Mouse (Mus musculus): ENCODE data around the gene Ing2. TPM values are rescaled to one million over a fixed set of nuclear protein-coding genes. Genes with fewer than 3 reads are reported as not detected.

Ing2 gene
- polyA plus RNA-seq, 1 experiment from 2014 or later = 9.7 TPM

DNA sequence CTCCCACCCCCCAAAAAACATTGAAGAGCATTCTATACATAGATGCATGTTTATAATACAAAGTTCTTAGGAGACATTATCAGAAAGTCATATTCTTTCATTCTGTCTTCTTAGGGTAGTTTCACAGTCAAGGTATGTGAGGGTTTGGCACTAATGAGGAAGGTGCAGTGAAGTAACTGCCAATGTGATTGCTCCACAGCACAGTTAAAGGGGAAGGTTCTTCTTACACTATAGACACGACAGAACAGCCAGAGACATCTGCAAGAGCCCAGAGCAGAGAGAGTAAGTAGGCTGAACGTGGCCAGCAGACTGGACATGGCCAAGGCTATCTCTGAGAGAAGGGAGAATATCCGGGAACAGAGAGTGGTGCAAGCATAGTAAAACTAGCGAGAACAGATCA lies 38.2 kb downstream of the Ing2 start:
- Histone ChIP-seq H3K9ac (no peak overlapping the region), H3K36me3 (no peaks in the 10 kb centered on the region), H3K4me1 (0 out of 2 replicates have a peak, but pooled peaks cover 4% of the 10 kb centered on the region), H3K4me3 (no peak overlapping the region), H3K9me3 (no peaks in the 10 kb centered on the region), H3K4me2 (replicated peaks) (no peak overlapping the region), H3K27ac (no peak overlapping the region), H3K27me3 (no peaks in the 10 kb centered on the region)
- 50% methylated on average over 4 of the region's 4 CpGs for WGBS
- no peak for ATAC-seq (ENCODE audit: low FRiP score, low read depth)

DNA sequence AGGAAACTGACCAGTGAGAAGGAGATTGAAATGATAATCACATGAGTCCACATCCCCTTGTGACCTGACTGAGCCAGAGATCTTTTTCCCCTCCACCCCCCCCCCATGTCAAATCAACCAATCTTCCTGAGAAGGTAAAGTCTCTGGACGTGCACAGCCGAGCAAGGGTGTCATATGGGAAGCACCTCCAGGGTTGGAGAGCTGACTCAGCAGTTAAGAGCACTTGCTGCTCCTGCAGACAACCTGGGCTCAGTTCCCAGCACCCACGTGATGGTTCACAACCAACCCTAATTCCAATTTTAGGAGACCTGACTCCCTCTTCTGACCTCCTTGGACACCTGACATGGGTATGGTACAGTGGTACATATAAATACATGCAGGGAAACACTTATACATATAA lies 39.3 kb downstream of the Ing2 start:
- WGBS = 79% methylated on average over 3 of the region's 3 CpGs
- no peak overlapping the region for H3K4me3 ChIP-seq
- no peak overlapping the region for H3K4me2 ChIP-seq (replicated peaks)
- H3K27me3 ChIP-seq = no peaks in the 10 kb centered on the region
- 0 out of 2 replicates have a peak, but pooled peaks cover 4% of the 10 kb centered on the region for H3K4me1 ChIP-seq
- H3K36me3 ChIP-seq = no peaks in the 10 kb centered on the region
- H3K27ac ChIP-seq = no peak overlapping the region
- H3K9ac ChIP-seq = no peak overlapping the region
- H3K9me3 ChIP-seq = peaks cover 4% of the 10 kb centered on the region; the same call in 1 of the 2 replicates
- no peak for ATAC-seq (ENCODE audit: low FRiP score, low read depth)

DNA sequence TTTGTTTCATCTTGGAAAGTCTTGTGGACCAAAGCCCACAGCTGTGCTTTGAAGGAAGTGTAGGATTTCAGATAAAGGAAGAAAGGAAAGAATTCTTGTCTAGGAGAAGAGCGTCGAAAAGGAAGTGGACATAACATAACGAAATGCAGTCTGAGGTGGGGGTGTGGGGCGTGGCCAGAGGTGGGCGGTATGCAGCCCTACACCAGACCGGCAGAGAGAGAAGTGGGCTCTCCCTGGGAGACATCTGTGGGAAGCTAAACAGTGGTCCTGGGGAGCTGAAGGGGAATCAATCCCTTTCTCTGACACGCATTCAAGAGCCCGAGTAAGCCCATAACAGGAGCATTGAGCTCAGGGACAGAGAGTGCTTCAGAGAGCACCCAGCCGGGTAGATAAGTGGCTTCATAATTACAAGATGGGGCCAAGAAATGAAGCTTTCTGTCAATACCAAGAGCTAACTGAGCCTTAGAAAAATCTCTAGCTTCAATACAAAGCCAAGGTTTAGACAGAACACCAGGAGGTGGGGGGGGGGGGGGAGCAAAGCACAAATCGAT lies 40.5 kb downstream of the Ing2 start:
- Histone ChIP-seq H3K9ac (0 out of 2 replicates have a peak overlapping the region, but pooled peaks have one; percentile 13), H3K27ac (no peak overlapping the region), H3K4me3 (no peak overlapping the region), H3K36me3 (no peaks in the 10 kb centered on the region), H3K4me1 (0 out of 2 replicates have a peak, but pooled peaks cover 4% of the 10 kb centered on the region), H3K9me3 (peaks cover 4% of the 10 kb centered on the region), H3K4me2 (replicated peaks) (no peak overlapping the region), H3K27me3 (no peaks in the 10 kb centered on the region)
- ATAC-seq (ENCODE audit: low FRiP score, low read depth) = no peak
- whole genome bisulfite sequencing = 59% methylated on average over 10 of the region's 10 CpGs

DNA sequence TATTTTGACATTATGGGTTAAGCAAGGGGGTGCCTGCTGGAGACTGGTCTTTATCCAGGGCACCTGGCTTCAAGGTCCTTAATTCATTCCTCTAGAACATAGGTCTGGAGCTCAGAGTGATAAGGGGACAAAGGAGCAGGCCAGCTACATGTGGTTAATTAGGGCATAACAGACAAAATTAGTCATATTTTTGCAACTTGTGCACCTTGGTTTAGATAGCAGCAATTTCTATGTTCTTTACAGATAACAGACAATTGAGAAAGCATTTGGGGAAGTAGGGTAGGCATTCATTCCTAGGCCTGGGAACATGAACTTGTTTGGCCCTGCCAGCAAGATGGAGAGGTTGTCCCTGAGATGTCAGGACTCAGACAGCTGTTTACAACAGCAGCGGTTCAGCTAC lies 54.2 kb downstream of the Ing2 start:
- Histone ChIP-seq H3K4me3 (no peak overlapping the region), H3K9me3 (no peaks in the 10 kb centered on the region), H3K4me1 (no peaks in the 10 kb centered on the region), H3K27ac (no peak overlapping the region), H3K4me2 (replicated peaks) (no peak overlapping the region), H3K36me3 (no peaks in the 10 kb centered on the region), H3K9ac (no peak overlapping the region), H3K27me3 (no peaks in the 10 kb centered on the region)
- 89% methylated on average over 1 of the region's 1 CpGs for WGBS
- ATAC-seq (ENCODE audit: low FRiP score, low read depth) = no peak

Other genes with a start within 250 kb of the Ing2 start
- 21.4 and 24.1 TPM in 2 replicates for gene Stox2, start 229.2 kb downstream of the Ing2 start, polyA plus RNA-seq (2015; fragmentation: Nextera tagmentation; extraction: Ambion mirVana)
- 31.7 and 32.7 TPM in 2 replicates for gene Trappc11, start 142.1 kb downstream of the Ing2 start, polyA plus RNA-seq (2015; fragmentation: Nextera tagmentation; extraction: Ambion mirVana)
- 42.7 and 46.3 TPM in 2 replicates for gene Rwdd4a, start 141.9 kb downstream of the Ing2 start, polyA plus RNA-seq (2015; fragmentation: Nextera tagmentation; extraction: Ambion mirVana)
- gene Cdkn2aip, start 38.4 kb upstream of the Ing2 start, polyA plus RNA-seq (2015; fragmentation: Nextera tagmentation; extraction: Ambion mirVana) = 26.5 and 27.9 TPM in 2 replicates
- not detected in 2 replicates for gene Cldn24, start 146.6 kb upstream of the Ing2 start, polyA plus RNA-seq (2015; fragmentation: Nextera tagmentation; extraction: Ambion mirVana)
- not detected in 2 replicates for gene Cldn22, start 148.9 kb upstream of the Ing2 start, polyA plus RNA-seq (2015; fragmentation: Nextera tagmentation; extraction: Ambion mirVana)